Mouse (Mus musculus) kidney, adult 2 months (tissue): ENCODE measurements around the gene Tex28.

Source experiments
- CTCF ChIP-seq: fragments of 200-500 bp; conservative IDR thresholded peaks from 2 replicates; pipeline ENCODE4 v1.5.1; 2011; ENCODE audit warnings: low read depth, mild to moderate bottlenecking, control low read depth, low read length, moderate library complexity, mixed read lengths; ENCODE audit not compliant: insufficient read depth, insufficient read length
- POLR2A ChIP-seq: fragments of 200-500 bp; IDR thresholded peaks from one replicate; pipeline ENCODE4 v1.6.1; 2011; ENCODE audit warnings: low read depth, low read length, control low read depth

DNA sequence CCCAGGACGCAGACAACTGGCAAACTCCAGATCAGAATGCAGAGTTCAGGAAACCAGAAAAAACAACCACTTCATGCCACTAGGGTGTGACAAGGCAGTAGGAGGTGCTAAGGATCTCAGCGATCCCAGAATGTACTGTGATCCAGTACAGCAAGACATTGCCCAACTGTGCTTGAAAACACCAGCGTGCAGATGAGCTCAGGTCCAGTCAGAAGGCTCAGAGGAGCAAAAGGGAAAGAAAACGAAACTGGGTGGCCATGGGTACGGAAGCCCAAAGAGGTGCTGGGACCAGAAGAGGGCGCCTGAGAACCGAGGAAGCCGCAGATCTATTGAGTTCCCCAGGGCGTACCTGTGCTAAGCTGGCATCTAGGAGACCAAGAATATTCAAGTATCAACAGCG is 52.1 kb downstream of the Tex28 start:
- TF ChIP-seq POLR2A = no peak
- peak; percentile 60 for TF ChIP-seq CTCF
